Mouse (Mus musculus) liver, embryonic 13.5 days (tissue): ENCODE measurements around the gene Hydin. TPM values are rescaled to one million over a fixed set of nuclear protein-coding genes. Genes with fewer than 3 reads are reported as not detected.

Experiments
- ATAC-seq: fragments of 200-750 bp; cut with Nextera tagmentation; 2 replicates; pipeline ENCODE4 v1.8.0; 2017; ENCODE audit warnings: low read depth, mild to moderate bottlenecking, moderate number of reproducible peaks, moderate library complexity
- DNase-seq: peaks from one replicate; pipeline ENCODE4 v3.0.0; 2022
- H3K27ac ChIP-seq: fragments of 300-500 bp; sonication (generic); 2 replicates; pipeline ENCODE4 v1.5.1; 2015; ENCODE audit warnings: moderate library complexity, mild to moderate bottlenecking, inconsistent platforms
- H3K27me3 ChIP-seq: fragments of 300-500 bp; sonication (generic); 2 replicates; pipeline ENCODE4 v1.6.1; 2015; ENCODE audit warnings: mild to moderate bottlenecking, inconsistent platforms
- H3K36me3 ChIP-seq: fragments of 300-500 bp; sonication (generic); 2 replicates; pipeline ENCODE4 v1.6.1; 2015; ENCODE audit warnings: mild to moderate bottlenecking, inconsistent platforms
- H3K4me1 ChIP-seq: fragments of 300-500 bp; sonication (generic); replicated peaks from 2 replicates; pipeline ENCODE4 v1.6.1; 2015; ENCODE audit warnings: inconsistent platforms
- H3K4me2 ChIP-seq: fragments of 300-500 bp; sonication (generic); 2 replicates; pipeline ENCODE4 v1.6.1; 2015; ENCODE audit warnings: inconsistent platforms, mild to moderate bottlenecking, moderate library complexity
- H3K4me3 ChIP-seq: fragments of 300-500 bp; sonication (generic); replicated peaks from 2 replicates; pipeline ENCODE4 v1.5.1; 2015; ENCODE audit warnings: mild to moderate bottlenecking, inconsistent platforms
- H3K9ac ChIP-seq: fragments of 300-500 bp; sonication (generic); 2 replicates; pipeline ENCODE4 v1.6.1; 2015; ENCODE audit warnings: mild to moderate bottlenecking, inconsistent platforms
- H3K9me3 ChIP-seq: fragments of 300-500 bp; sonication (generic); replicated peaks from 2 replicates; pipeline ENCODE4 v1.6.1; 2016; ENCODE audit warnings: inconsistent platforms
- WGBS: fragments of 180-500 bp; shearing (Covaris S2); methylation state at CpG from one replicate; pipeline ENCODE4 v1.1.7; 2015; ENCODE audit not compliant: insufficient replicate concordance; 5-methylcytosine and 5-hydroxymethylcytosine counted together
- polyA plus RNA-seq: library from polyadenylated mRNA; unstranded; fragments of >200 nt; fragmentation: Nextera tagmentation; extraction: Ambion mirVana; gene quantifications from 2 replicates; pipeline ENCODE4 v1.2.1, GENCODE M21; 2015

The Hydin gene
- polyA plus RNA-seq, 1 experiment from 2014 or later: 0.06 TPM

DNA sequence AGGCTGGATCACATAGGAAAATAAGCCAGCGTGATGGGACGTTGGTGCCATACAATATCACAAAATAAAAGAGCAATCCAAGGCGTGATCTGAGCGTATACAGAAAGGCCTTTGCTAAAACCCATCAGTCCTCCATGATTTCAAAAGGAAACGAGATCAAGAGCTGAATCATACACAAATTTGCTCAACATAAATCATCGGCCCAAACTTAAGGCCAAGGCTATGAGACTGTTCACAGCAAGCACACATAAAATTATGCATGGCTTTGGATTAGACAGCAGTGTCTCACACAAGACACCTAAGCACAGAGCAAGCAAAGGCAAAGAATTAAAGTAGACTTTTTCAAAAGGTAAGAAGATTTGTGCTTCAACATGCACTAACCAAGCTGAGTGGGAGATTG is 133.8 kb downstream of the Hydin start:
- no peak overlapping the region for H3K9ac ChIP-seq
- no peak overlapping the region for H3K4me3 ChIP-seq
- no peak overlapping the region for H3K4me2 ChIP-seq
- H3K9me3 ChIP-seq: no peaks in the 10 kb centered on the region
- no peaks in the 10 kb centered on the region for H3K27me3 ChIP-seq
- WGBS: 64% methylated on average over 6 of the region's 6 CpGs
- no peak for ATAC-seq
- DNase-seq: no peak
- H3K36me3 ChIP-seq: no peaks in the 10 kb centered on the region
- no peak overlapping the region for H3K27ac ChIP-seq
- no peaks in the 10 kb centered on the region for H3K4me1 ChIP-seq

DNA sequence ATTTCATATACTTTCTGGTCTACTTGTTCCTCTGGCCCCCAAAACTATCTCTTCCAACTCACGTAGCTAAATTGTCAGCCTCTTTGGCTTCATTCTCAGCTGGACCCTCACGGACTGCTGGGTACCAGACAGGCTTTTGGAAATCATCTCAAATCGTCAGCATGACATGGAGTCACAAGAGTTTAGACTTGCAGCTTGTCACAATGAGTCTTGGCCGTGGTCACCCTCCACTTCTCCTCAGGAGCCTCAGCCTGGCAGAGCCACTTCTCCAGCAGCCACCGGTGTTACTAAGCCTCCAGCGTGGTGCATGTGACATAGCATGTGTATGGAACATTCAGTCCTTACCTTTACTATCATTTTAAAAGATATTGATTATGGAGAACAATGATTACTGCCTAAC is 135.5 kb downstream of the Hydin start:
- Histone ChIP-seq H3K9ac (no peak overlapping the region), H3K36me3 (no peaks in the 10 kb centered on the region), H3K4me2 (no peak overlapping the region), H3K27ac (no peak overlapping the region), H3K4me1 (no peaks in the 10 kb centered on the region), H3K9me3 (no peaks in the 10 kb centered on the region), H3K4me3 (no peak overlapping the region), H3K27me3 (no peaks in the 10 kb centered on the region)
- 58% methylated on average over 6 of the region's 6 CpGs for WGBS
- DNase-seq: no peak
- no peak for ATAC-seq

DNA sequence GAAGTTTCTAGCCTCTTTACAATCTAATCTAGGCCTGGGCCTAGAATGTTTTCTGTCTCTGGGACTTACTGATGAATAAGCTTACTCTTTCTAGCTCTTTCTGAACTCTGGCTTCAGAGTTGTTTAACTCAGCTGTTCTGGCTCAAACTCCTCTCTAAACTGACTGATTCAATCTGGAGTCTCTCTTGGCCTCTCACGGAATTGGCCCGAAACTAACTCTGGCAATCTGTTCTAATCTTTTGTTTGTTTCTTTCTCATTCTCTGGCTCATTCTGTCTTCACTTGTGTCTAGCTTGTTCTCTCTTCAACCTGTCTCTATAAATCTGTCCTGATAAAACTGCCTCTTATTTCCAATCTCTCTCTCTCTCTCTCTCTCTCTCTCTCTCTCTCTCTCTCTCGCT is 137.7 kb downstream of the Hydin start:
- 79% methylated on average over 3 of the region's 3 CpGs for WGBS
- H3K4me3 ChIP-seq: no peak overlapping the region
- no peaks in the 10 kb centered on the region for H3K36me3 ChIP-seq
- H3K4me2 ChIP-seq: no peak overlapping the region
- H3K27ac ChIP-seq: no peak overlapping the region
- no peaks in the 10 kb centered on the region for H3K4me1 ChIP-seq
- H3K9ac ChIP-seq: no peak overlapping the region
- ATAC-seq (no peak), DNase-seq (no peak)
- H3K9me3 ChIP-seq: no peaks in the 10 kb centered on the region
- no peaks in the 10 kb centered on the region for H3K27me3 ChIP-seq

DNA sequence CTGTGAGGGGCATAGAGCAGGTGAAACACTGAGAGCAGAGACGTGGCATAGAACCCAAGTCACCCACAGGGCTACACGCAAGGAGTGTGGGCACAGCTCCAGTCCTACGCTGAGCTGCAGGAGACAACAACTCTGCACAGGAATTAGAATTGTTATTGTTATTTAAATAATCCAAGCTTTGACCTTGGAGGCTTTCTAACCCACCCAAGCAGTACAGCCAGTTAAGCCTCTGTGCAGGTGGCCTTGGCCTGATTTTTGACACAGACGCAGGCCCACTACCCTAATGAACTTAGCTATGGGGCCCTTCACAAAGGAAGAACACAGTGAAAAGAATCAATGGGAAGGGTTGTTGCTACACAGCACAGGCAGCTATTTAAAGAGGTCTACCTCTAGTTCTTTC is 148.3 kb downstream of the Hydin start:
- H3K9ac ChIP-seq: no peak overlapping the region
- DNase-seq: no peak
- no peaks in the 10 kb centered on the region for H3K27me3 ChIP-seq
- no peak for ATAC-seq
- no peak overlapping the region for H3K27ac ChIP-seq
- 77% methylated on average over 4 of the region's 4 CpGs for WGBS
- H3K9me3 ChIP-seq: no peaks in the 10 kb centered on the region
- H3K4me1 ChIP-seq: no peaks in the 10 kb centered on the region
- no peak overlapping the region for H3K4me3 ChIP-seq
- H3K36me3 ChIP-seq: no peaks in the 10 kb centered on the region
- no peak overlapping the region for H3K4me2 ChIP-seq

DNA sequence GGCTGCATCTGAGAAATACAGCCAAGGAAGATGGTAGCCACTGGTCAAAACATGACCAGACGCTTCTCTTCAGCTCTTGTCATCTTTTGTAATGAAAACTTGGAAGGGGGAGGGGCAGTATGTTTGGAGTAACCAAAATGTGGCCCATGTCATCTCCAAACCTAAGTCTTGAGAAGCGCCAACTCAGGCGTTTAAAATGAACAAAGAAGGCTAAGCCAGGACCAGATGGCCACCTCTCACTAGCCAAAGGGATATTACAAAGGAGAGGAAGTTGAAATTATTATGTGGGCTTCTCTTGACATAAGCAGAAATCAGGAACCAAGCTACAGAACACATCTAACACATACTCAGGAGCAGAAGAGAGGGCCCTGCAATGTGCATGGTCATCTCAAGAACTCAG is 150.2 kb downstream of the Hydin start:
- H3K9ac ChIP-seq: no peak overlapping the region
- H3K4me3 ChIP-seq: no peak overlapping the region
- WGBS: 58% methylated on average over 3 of the region's 3 CpGs
- no peak overlapping the region for H3K27ac ChIP-seq
- no peaks in the 10 kb centered on the region for H3K9me3 ChIP-seq
- H3K27me3 ChIP-seq: no peaks in the 10 kb centered on the region
- no peaks in the 10 kb centered on the region for H3K4me1 ChIP-seq
- no peak for DNase-seq
- H3K4me2 ChIP-seq: no peak overlapping the region
- ATAC-seq: no peak
- H3K36me3 ChIP-seq: no peaks in the 10 kb centered on the region

DNA sequence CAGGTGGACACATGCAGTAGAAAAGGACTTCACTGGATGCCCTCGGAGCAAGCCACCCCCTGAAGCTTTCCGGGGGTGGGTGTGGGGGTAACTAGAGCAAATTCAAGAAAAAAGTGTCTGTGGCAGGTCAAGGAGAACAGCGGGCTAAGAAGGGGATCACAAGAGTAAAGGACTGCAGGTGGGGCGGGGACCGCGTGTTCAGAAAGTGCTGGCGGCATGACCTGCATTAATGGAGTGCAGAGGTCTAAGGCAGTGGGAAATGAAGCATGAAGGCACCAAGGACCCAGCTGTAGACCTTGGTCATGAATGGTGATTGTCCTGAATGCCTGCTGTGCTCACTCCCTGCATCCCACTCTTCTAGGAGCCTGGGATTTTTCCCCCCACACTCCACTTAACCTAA is 151.0 kb downstream of the Hydin start:
- H3K27me3 ChIP-seq: no peaks in the 10 kb centered on the region
- ATAC-seq (no peak), DNase-seq (no peak)
- no peaks in the 10 kb centered on the region for H3K4me1 ChIP-seq
- no peak overlapping the region for H3K9ac ChIP-seq
- H3K36me3 ChIP-seq: no peaks in the 10 kb centered on the region
- no peak overlapping the region for H3K4me3 ChIP-seq
- H3K4me2 ChIP-seq: no peak overlapping the region
- no peaks in the 10 kb centered on the region for H3K9me3 ChIP-seq
- 71% methylated on average over 7 of the region's 7 CpGs for WGBS
- H3K27ac ChIP-seq: no peak overlapping the region

DNA sequence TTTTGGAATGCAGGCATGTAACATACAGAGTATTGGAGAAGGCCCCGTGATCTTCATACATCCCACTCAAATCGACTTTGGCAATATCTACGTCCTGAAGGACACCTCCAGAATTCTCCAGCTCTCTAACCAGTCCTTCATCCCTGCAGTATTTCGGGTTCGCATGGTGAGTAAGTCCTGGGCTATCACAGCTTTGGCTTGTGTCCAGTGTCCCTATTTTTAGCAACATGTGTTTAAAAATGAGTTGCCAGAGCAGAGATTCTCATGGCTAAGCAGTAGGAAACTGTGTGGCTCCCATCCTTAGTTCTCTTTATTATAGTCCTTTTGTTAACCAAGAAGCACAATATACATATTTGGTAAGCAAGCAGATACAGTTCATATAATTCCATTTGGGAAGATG is 152.9 kb downstream of the Hydin start:
- Histone ChIP-seq H3K4me1 (no peaks in the 10 kb centered on the region), H3K4me3 (no peak overlapping the region), H3K27ac (no peak overlapping the region), H3K9me3 (no peaks in the 10 kb centered on the region), H3K27me3 (no peaks in the 10 kb centered on the region), H3K4me2 (no peak overlapping the region), H3K9ac (no peak overlapping the region), H3K36me3 (no peaks in the 10 kb centered on the region)
- no peak for ATAC-seq
- no peak for DNase-seq
- WGBS: 61% methylated on average over 5 of the region's 5 CpGs

DNA sequence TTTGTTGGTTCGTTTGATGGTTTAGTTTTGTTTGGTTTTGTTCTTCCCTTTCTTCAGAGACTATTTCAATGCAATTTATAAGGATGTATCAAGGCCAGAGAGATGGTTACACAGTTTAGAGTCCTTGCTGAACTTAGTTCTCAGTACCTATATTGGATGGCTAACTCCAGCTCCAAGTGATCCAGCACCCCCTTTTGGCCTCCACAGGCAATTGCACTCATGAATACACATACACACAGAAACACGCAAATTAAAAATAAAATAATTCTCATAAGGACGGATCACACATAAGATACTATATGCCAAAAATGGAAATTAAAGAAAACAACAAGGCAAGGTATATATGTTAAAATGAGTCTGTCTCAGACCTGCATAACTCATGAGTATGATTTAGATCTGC is 153.4 kb downstream of the Hydin start:
- Histone ChIP-seq H3K27ac (no peak overlapping the region), H3K27me3 (no peaks in the 10 kb centered on the region), H3K4me1 (no peaks in the 10 kb centered on the region), H3K9me3 (no peaks in the 10 kb centered on the region), H3K36me3 (no peaks in the 10 kb centered on the region), H3K4me2 (no peak overlapping the region), H3K4me3 (no peak overlapping the region), H3K9ac (no peak overlapping the region)
- no peak for ATAC-seq
- 66% methylated on average over 3 of the region's 3 CpGs for WGBS
- DNase-seq: no peak

DNA sequence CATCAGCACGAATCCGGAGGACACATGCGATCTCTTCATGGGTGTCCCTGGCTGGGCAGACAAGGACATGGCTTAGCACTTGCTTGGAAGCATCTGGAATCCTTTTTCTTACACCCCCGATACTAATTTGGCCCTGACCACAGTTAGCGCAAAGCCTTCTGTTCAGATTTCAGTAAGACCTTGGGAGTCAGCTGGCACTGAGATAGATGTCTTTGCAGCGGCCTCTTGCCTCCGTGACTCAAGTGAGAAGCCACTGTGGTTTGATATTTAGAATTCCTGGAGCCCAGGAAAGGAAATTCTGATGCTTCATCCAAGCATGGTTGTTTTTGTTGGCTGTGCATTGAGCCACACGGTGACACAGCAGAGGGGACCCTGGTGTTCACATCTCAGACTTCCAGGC is 157.4 kb downstream of the Hydin start:
- WGBS: 71% methylated on average over 8 of the region's 8 CpGs
- H3K4me3 ChIP-seq: no peak overlapping the region
- ATAC-seq (no peak), DNase-seq (no peak)
- no peaks in the 10 kb centered on the region for H3K27me3 ChIP-seq
- no peaks in the 10 kb centered on the region for H3K9me3 ChIP-seq
- H3K27ac ChIP-seq: no peak overlapping the region
- no peak overlapping the region for H3K9ac ChIP-seq
- H3K4me1 ChIP-seq: no peaks in the 10 kb centered on the region
- H3K36me3 ChIP-seq: no peaks in the 10 kb centered on the region
- no peak overlapping the region for H3K4me2 ChIP-seq

DNA sequence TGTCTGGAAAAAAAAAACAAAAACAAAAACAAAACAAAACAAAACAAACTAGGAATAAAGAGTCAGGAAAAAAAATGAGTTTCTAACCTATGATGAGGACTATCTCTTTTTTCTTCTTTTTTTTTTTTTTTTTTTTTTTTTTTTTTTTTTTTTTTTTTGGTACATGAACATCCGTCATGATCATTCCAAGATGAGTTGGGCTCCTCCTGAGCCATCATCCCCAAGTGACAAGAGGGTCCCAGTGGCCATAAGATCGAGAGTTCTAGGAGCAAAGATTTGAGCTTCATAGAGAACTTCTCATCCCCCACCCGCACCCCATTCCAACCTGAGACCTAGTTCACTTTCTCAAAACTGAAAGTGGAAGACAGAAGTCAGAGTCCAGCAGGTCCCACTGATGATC is 164.6 kb downstream of the Hydin start:
- Histone ChIP-seq H3K4me1 (no peaks in the 10 kb centered on the region), H3K27me3 (no peaks in the 10 kb centered on the region), H3K4me3 (no peak overlapping the region), H3K9ac (no peak overlapping the region), H3K4me2 (no peak overlapping the region), H3K9me3 (0 out of 2 replicates have a peak, but pooled peaks cover 2% of the 10 kb centered on the region), H3K27ac (no peak overlapping the region), H3K36me3 (no peaks in the 10 kb centered on the region)
- 59% methylated on average over 3 of the region's 3 CpGs for WGBS
- no peak for ATAC-seq
- no peak for DNase-seq

DNA sequence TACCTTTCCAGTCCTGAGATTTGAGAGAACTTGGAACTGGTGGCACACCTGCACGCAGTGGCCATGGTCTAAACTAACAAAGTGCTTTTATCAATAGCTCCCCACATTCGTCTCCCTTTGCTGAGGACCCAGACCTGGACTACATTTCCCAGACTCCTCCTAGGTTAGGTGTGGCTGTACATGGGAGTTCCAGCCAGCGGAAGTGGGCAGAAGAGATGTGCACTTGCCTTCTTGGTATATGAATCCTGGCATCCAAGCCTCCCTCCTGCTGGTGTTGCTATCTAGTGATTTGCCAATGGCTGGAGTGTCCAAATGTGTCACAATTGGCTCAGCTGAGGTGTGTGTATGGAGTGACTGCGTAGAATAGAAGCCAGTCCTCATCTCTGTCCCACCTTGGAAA is 173.8 kb downstream of the Hydin start:
- ATAC-seq: no peak
- no peak for DNase-seq
- H3K4me3 ChIP-seq: no peak overlapping the region
- no peaks in the 10 kb centered on the region for H3K4me1 ChIP-seq
- H3K36me3 ChIP-seq: no peaks in the 10 kb centered on the region
- H3K27me3 ChIP-seq: no peaks in the 10 kb centered on the region
- 55% methylated on average over 4 of the region's 4 CpGs for WGBS
- no peaks in the 10 kb centered on the region for H3K9me3 ChIP-seq
- H3K27ac ChIP-seq: no peak overlapping the region
- H3K9ac ChIP-seq: no peak overlapping the region
- no peak overlapping the region for H3K4me2 ChIP-seq

DNA sequence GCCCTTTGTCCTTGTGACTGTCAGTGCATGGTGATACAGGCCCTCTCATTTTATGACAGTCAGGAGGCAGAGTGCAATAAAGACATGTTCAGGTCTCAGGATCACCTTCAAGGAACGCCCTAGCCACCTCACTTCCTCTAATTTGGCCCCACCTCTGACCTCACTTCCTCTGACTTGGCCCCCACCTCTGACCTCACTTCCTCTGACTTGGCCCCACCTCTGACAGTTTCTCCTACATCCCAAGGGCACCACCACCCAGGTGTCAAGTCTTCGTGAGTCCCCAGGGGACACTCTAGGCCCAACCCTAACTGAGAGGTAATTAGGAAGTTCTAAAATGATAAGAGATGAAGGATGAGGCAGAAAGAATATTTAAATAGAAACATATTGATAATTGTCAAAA is 177.5 kb downstream of the Hydin start:
- Histone ChIP-seq H3K9ac (no peak overlapping the region), H3K4me1 (no peaks in the 10 kb centered on the region), H3K4me2 (no peak overlapping the region), H3K27ac (no peak overlapping the region), H3K36me3 (no peaks in the 10 kb centered on the region), H3K9me3 (no peaks in the 10 kb centered on the region), H3K4me3 (no peak overlapping the region), H3K27me3 (no peaks in the 10 kb centered on the region)
- 35% methylated on average over 2 of the region's 2 CpGs for WGBS
- DNase-seq: no peak
- no peak for ATAC-seq

DNA sequence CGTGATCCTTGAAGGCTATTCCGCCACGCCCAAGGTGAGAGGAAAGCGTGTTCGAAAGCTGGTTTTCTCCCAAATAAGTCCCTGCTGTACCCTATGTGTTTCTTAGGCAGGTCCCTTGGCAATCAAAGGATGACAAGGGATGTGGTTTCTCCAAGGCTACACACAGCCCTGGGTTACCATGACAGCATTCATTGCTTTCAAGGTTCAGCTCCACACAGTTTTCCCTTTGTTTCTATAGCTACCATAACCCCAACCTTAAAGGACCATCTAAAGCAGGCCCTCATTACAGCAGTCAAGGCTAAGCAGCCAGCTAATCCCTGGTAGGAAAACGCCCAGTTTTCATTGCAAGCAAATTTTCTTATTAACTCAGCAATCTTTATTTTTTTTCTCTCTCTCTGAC is 183.7 kb downstream of the Hydin start:
- Histone ChIP-seq H3K27me3 (no peaks in the 10 kb centered on the region), H3K27ac (no peak overlapping the region), H3K9ac (no peak overlapping the region), H3K4me1 (no peaks in the 10 kb centered on the region), H3K4me3 (no peak overlapping the region), H3K36me3 (no peaks in the 10 kb centered on the region), H3K9me3 (no peaks in the 10 kb centered on the region), H3K4me2 (no peak overlapping the region)
- no peak for DNase-seq
- no peak for ATAC-seq
- WGBS: 76% methylated on average over 6 of the region's 6 CpGs
